8 mouse cellular contexts compared by ENCODE assay signal in the genomic region with DNA sequence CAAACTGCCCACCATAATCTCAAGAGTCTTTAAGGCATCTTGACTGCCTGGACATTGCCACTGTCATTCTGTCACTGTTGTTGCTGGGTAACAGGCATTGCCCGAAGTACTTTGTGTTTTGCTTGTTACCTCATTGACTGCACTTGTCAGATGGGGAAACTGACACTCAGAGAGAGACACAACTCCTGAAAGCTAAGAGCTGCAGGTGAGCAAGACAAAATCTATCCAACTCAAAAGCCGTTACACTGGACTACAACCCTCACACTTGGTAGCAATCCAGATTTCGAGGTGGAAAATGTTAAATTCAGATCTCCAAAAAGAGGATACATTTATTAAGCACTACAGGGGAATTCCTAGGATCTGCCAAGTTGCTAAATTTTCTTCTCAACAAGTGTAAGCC. TPM values are rescaled to one million over a fixed set of nuclear protein-coding genes. Genes with fewer than 3 reads are reported as not detected.
DNase-seq lines count a peak whose midpoint lies in the region; ATAC-seq and TF ChIP-seq lines count a peak whose summit lies in the region.

No protein-coding gene starts in this region.

- no peak for TF ChIP-seq CTCF in kidney, postnatal 0 days (IDR thresholded peaks at IDR 0.05; ENCODE audit: low read depth)

- no peak for ATAC-seq in forebrain, embryonic 13.5 days
- ATAC-seq in forebrain, embryonic 12.5 days (ENCODE audit: low FRiP score): no peak
- ATAC-seq in kidney, postnatal 0 days (replicated peaks; ENCODE audit: low FRiP score, low read depth): no peak
- ATAC-seq in liver, embryonic 16.5 days (ENCODE audit: low read depth): no peak

- no peak overlapping the region for H3K4me3 ChIP-seq in forebrain, embryonic 13.5 days
- no peak overlapping the region for H3K4me3 ChIP-seq in forebrain, embryonic 12.5 days (replicated peaks)
- H3K4me3 ChIP-seq in kidney, postnatal 0 days (replicated peaks; ENCODE audit: low read depth, low read length): peak overlapping the region; percentile 68
- H3K4me3 ChIP-seq in liver, embryonic 16.5 days (ENCODE audit: low read depth, low read length): no peak overlapping the region

- 74% methylated on average over 3 of the region's 3 CpGs for WGBS in forebrain, embryonic 13.5 days
- 79% methylated on average over 3 of the region's 3 CpGs for WGBS in forebrain, embryonic 12.5 days
- WGBS in kidney, postnatal 0 days: 82% methylated on average over 3 of the region's 3 CpGs
- 59% methylated on average over 3 of the region's 3 CpGs for WGBS in liver, embryonic 16.5 days (ENCODE audit: insufficient replicate concordance)

- H3K27ac ChIP-seq in forebrain, embryonic 13.5 days: no peak overlapping the region
- H3K27ac ChIP-seq in forebrain, embryonic 12.5 days: no peak overlapping the region
- no peak overlapping the region for H3K27ac ChIP-seq in kidney, postnatal 0 days
- H3K27ac ChIP-seq in liver, embryonic 16.5 days (ENCODE audit: low read length): no peak overlapping the region

- no peak overlapping the region for H3K9ac ChIP-seq in forebrain, embryonic 13.5 days
- H3K9ac ChIP-seq in forebrain, embryonic 12.5 days: no peak overlapping the region
- no peak overlapping the region for H3K9ac ChIP-seq in kidney, postnatal 0 days (ENCODE audit: low read depth, low read length)
- no peak overlapping the region for H3K9ac ChIP-seq in liver, embryonic 16.5 days (ENCODE audit: low read depth, low read length)

- H3K9me3 ChIP-seq in forebrain, embryonic 13.5 days (replicated peaks): no peaks in the 10 kb centered on the region
- H3K9me3 ChIP-seq in forebrain, embryonic 12.5 days: no peaks in the 10 kb centered on the region
- H3K9me3 ChIP-seq in kidney, postnatal 0 days (replicated peaks; ENCODE audit: low read length): no peaks in the 10 kb centered on the region
- no peaks in the 10 kb centered on the region for H3K9me3 ChIP-seq in liver, embryonic 16.5 days (replicated peaks; ENCODE audit: control insufficient read depth, low read length)

- peaks cover 11% of the 10 kb centered on the region for H3K4me1 ChIP-seq in forebrain, embryonic 13.5 days
- peaks cover 10% of the 10 kb centered on the region for H3K4me1 ChIP-seq in forebrain, embryonic 12.5 days
- 0 out of 2 replicates have a peak, but pooled peaks cover 6% of the 10 kb centered on the region for H3K4me1 ChIP-seq in kidney, postnatal 0 days (replicated peaks; ENCODE audit: insufficient read depth, low read length)
- peaks cover 9% of the 10 kb centered on the region for H3K4me1 ChIP-seq in liver, embryonic 16.5 days (ENCODE audit: control insufficient read depth, low read depth, low read length)

- no peaks in the 10 kb centered on the region for H3K36me3 ChIP-seq in forebrain, embryonic 13.5 days (ENCODE audit: poor library complexity, severe bottlenecking)
- no peaks in the 10 kb centered on the region for H3K36me3 ChIP-seq in forebrain, embryonic 12.5 days (replicated peaks)
- H3K36me3 ChIP-seq in kidney, postnatal 0 days (ENCODE audit: insufficient read depth, low read length): no peaks in the 10 kb centered on the region
- no peaks in the 10 kb centered on the region for H3K36me3 ChIP-seq in liver, embryonic 16.5 days (ENCODE audit: control insufficient read depth, insufficient read depth)

- H3K27me3 ChIP-seq in forebrain, embryonic 13.5 days: no peaks in the 10 kb centered on the region
- no peaks in the 10 kb centered on the region for H3K27me3 ChIP-seq in forebrain, embryonic 12.5 days
- H3K27me3 ChIP-seq in kidney, postnatal 0 days (ENCODE audit: insufficient read depth, low read length): no peaks in the 10 kb centered on the region
- H3K27me3 ChIP-seq in liver, embryonic 16.5 days (ENCODE audit: control insufficient read depth, insufficient read depth, low read depth, low read length): no peaks in the 10 kb centered on the region

- H3K4me2 ChIP-seq in forebrain, embryonic 13.5 days: peak overlapping the region; percentile 64; the same call in 1 of the 2 replicates
- H3K4me2 ChIP-seq in forebrain, embryonic 12.5 days: no peak overlapping the region
- H3K4me2 ChIP-seq in kidney, postnatal 0 days (ENCODE audit: low read length): peak overlapping the region; percentile 61; the same call in 1 of the 2 replicates
- H3K4me2 ChIP-seq in liver, embryonic 16.5 days (ENCODE audit: low read depth, low read length): peak overlapping the region; percentile 77

- DNase-seq in kidney, postnatal 0 days (ENCODE audit: low spot score): no peak
- no peak for DNase-seq in kidney, postnatal 10 days
- DNase-seq in R1 (ENCODE audit: low read depth, low spot score): peak; percentile 18
- DNase-seq in spleen, adult 12 weeks (ENCODE audit: low spot score): no peak
- no peak for DNase-seq in frontal cortex, postnatal 36 days (ENCODE audit: low spot score in 2 of 2)

RNA-seq across cellular contexts. Expression of a gene that starts 0.6 kb away (rescaled TPM):
- 11.9 and 13.7 TPM in 2 replicates for polyA plus RNA-seq in forebrain, embryonic 13.5 days (2015; fragmentation: Nextera tagmentation; extraction: Ambion mirVana)
- 13.7 and 14.0 TPM in 2 replicates for polyA plus RNA-seq in forebrain, embryonic 12.5 days (2016; fragmentation: Nextera tagmentation; extraction: Ambion mirVana)
- polyA plus RNA-seq in kidney, postnatal 0 days (2015; fragmentation: Nextera tagmentation; extraction: Ambion mirVana): 37.5 and 39.3 TPM in 2 replicates
- 8.8 and 10.8 TPM in 2 replicates for polyA plus RNA-seq in liver, embryonic 16.5 days (2015; fragmentation: Nextera tagmentation; extraction: Ambion mirVana)
